Mouse (Mus musculus) neutrophil, adult 5-6 weeks (primary cell): ENCODE results near the gene Astn2. TPM values are rescaled to one million over a fixed set of nuclear protein-coding genes. Genes with fewer than 3 reads are reported as not detected.

Experiments used
- ATAC-seq: fragments of 151-379, 151-347 bp; 2 replicates; pipeline ENCODE4 v1.8.0; 2017; ENCODE audit warnings: mild to moderate bottlenecking, moderate TSS enrichment; ENCODE audit not compliant: insufficient number of reproducible peaks, poor library complexity, low FRiP score, severe bottlenecking; ENCODE audit errors: extremely low read depth
- total RNA-seq: library from RNA; stranded (forward); fragments of 200-1000 nt; gene quantifications from 2 replicates; pipeline ENCODE4 v1.2.3, GENCODE M21; 2017

The Astn2 gene
- total RNA-seq, 1 experiment from 2014 or later: not detected

- ATAC-seq: no peak
Measured at GRCm38 (mm10) chr4:66031320-66031870, 373.0 kb downstream of the Astn2 start.

- ATAC-seq: no peak
Measured at GRCm38 (mm10) chr4:66029901-66030300, 374.5 kb downstream of the Astn2 start.

GRCm38 (mm10) chr4:66027866-66028265 lies 376.5 kb downstream of the Astn2 start:
- no peak for ATAC-seq

GRCm38 (mm10) chr4:66025393-66026062 lies 378.9 kb downstream of the Astn2 start:
- no peak for ATAC-seq

GRCm38 (mm10) chr4:66002936-66003335 lies 401.5 kb downstream of the Astn2 start:
- ATAC-seq: no peak

GRCm38 (mm10) chr4:65983643-65984042 lies 420.8 kb downstream of the Astn2 start:
- ATAC-seq: no peak

GRCm38 (mm10) chr4:65982882-65983281 lies 421.5 kb downstream of the Astn2 start:
- no peak for ATAC-seq

GRCm38 (mm10) chr4:65976251-65976650 lies 428.2 kb downstream of the Astn2 start:
- ATAC-seq: no peak

GRCm38 (mm10) chr4:65972395-65972794 lies 432.0 kb downstream of the Astn2 start:
- no peak for ATAC-seq

GRCm38 (mm10) chr4:65969318-65969717 lies 435.1 kb downstream of the Astn2 start:
- no peak for ATAC-seq

GRCm38 (mm10) chr4:65964604-65965003 lies 439.8 kb downstream of the Astn2 start:
- no peak for ATAC-seq

- no peak for ATAC-seq
Measured at GRCm38 (mm10) chr4:65959188-65959759, 445.1 kb downstream of the Astn2 start.

- ATAC-seq: no peak
Measured at GRCm38 (mm10) chr4:65958369-65959187, 445.8 kb downstream of the Astn2 start.

GRCm38 (mm10) chr4:65951918-65952317 lies 452.5 kb downstream of the Astn2 start:
- no peak for ATAC-seq

GRCm38 (mm10) chr4:65947141-65947649 lies 457.2 kb downstream of the Astn2 start:
- no peak for ATAC-seq

GRCm38 (mm10) chr4:65946021-65946420 lies 458.4 kb downstream of the Astn2 start:
- no peak for ATAC-seq

- no peak for ATAC-seq
Measured at GRCm38 (mm10) chr4:65930901-65931300, 473.5 kb downstream of the Astn2 start.

- ATAC-seq: no peak
Measured at GRCm38 (mm10) chr4:65920294-65920693, 484.1 kb downstream of the Astn2 start.
